Mouse (Mus musculus): ENCODE measurements around the gene Nfkb1. TPM values are rescaled to one million over a fixed set of nuclear protein-coding genes. Genes with fewer than 3 reads are reported as not detected.

Nfkb1 gene
- polyA plus RNA-seq, 1 experiment = 0.07 TPM

- H3K36me3 ChIP-seq (ENCODE audit: control insufficient read depth) = no peaks in the 10 kb centered on the region
Measured at GRCm38 (mm10) chr3:135644971-135645370, 46.4 kb downstream of the Nfkb1 start.

GRCm38 (mm10) chr3:135641623-135641915 is 49.8 kb downstream of the Nfkb1 start:
- H3K27me3 ChIP-seq (ENCODE audit: control insufficient read depth) = no peaks in the 10 kb centered on the region
- TF ChIP-seq TAL1 (IDR thresholded peaks at IDR 0.05; ENCODE audit: low read length) (no peak), GATA1 (IDR thresholded peaks at IDR 0.05; ENCODE audit: low read length) (no peak)
- peaks cover 27% of the 10 kb centered on the region for H3K4me1 ChIP-seq (ENCODE audit: control insufficient read depth)
- H3K4me3 ChIP-seq (replicated peaks) = no peak overlapping the region
- H3K9me3 ChIP-seq (ENCODE audit: control insufficient read depth, low read length) = no peaks in the 10 kb centered on the region
- no peaks in the 10 kb centered on the region for H3K36me3 ChIP-seq (ENCODE audit: control insufficient read depth)

More at GRCm38 (mm10) chr3:135644971-135645370, 46.4 kb downstream of the Nfkb1 start:
- TF ChIP-seq TAL1 (IDR thresholded peaks at IDR 0.05; ENCODE audit: low read length) (no peak), GATA1 (IDR thresholded peaks at IDR 0.05; ENCODE audit: low read length) (no peak)
- Histone ChIP-seq H3K27me3 (ENCODE audit: control insufficient read depth) (no peaks in the 10 kb centered on the region), H3K4me3 (replicated peaks) (no peak overlapping the region), H3K9me3 (ENCODE audit: control insufficient read depth, low read length) (no peaks in the 10 kb centered on the region), H3K4me1 (ENCODE audit: control insufficient read depth) (peaks cover 13% of the 10 kb centered on the region)

GRCm38 (mm10) chr3:135640856-135641622 is 50.3 kb downstream of the Nfkb1 start:
- TF ChIP-seq GATA1 (IDR thresholded peaks at IDR 0.05; ENCODE audit: low read length) = no peak
- TF ChIP-seq TAL1 (IDR thresholded peaks at IDR 0.05; ENCODE audit: low read length) = no peak
- no peaks in the 10 kb centered on the region for H3K9me3 ChIP-seq (ENCODE audit: control insufficient read depth, low read length)
- peaks cover 33% of the 10 kb centered on the region for H3K4me1 ChIP-seq (ENCODE audit: control insufficient read depth)
- H3K4me3 ChIP-seq (replicated peaks) = no peak overlapping the region
- H3K27me3 ChIP-seq (ENCODE audit: control insufficient read depth) = no peaks in the 10 kb centered on the region
- H3K36me3 ChIP-seq (ENCODE audit: control insufficient read depth) = no peaks in the 10 kb centered on the region

GRCm38 (mm10) chr3:135640203-135640602 is 51.1 kb downstream of the Nfkb1 start:
- H3K27me3 ChIP-seq (ENCODE audit: control insufficient read depth) = no peaks in the 10 kb centered on the region
- no peaks in the 10 kb centered on the region for H3K36me3 ChIP-seq (ENCODE audit: control insufficient read depth)
- H3K4me1 ChIP-seq (ENCODE audit: control insufficient read depth) = peaks cover 38% of the 10 kb centered on the region
- TF ChIP-seq TAL1 (IDR thresholded peaks at IDR 0.05; ENCODE audit: low read length) (no peak), GATA1 (IDR thresholded peaks at IDR 0.05; ENCODE audit: low read length) (no peak)
- H3K9me3 ChIP-seq (ENCODE audit: control insufficient read depth, low read length) = no peaks in the 10 kb centered on the region
- H3K4me3 ChIP-seq (replicated peaks) = no peak overlapping the region

GRCm38 (mm10) chr3:135637592-135637991 is 53.8 kb downstream of the Nfkb1 start:
- Histone ChIP-seq H3K4me1 (ENCODE audit: control insufficient read depth) (peaks cover 39% of the 10 kb centered on the region), H3K9me3 (ENCODE audit: control insufficient read depth, low read length) (no peaks in the 10 kb centered on the region), H3K4me3 (replicated peaks) (no peak overlapping the region), H3K36me3 (ENCODE audit: control insufficient read depth) (no peaks in the 10 kb centered on the region), H3K27me3 (ENCODE audit: control insufficient read depth) (no peaks in the 10 kb centered on the region)
- no peak for TF ChIP-seq TAL1 (IDR thresholded peaks at IDR 0.05; ENCODE audit: low read length)
- no peak for TF ChIP-seq GATA1 (IDR thresholded peaks at IDR 0.05; ENCODE audit: low read length)

GRCm38 (mm10) chr3:135636454-135636853 is 54.9 kb downstream of the Nfkb1 start:
- Histone ChIP-seq H3K9me3 (ENCODE audit: control insufficient read depth, low read length) (no peaks in the 10 kb centered on the region), H3K27me3 (ENCODE audit: control insufficient read depth) (no peaks in the 10 kb centered on the region), H3K4me1 (ENCODE audit: control insufficient read depth) (peaks cover 41% of the 10 kb centered on the region), H3K4me3 (replicated peaks) (no peak overlapping the region), H3K36me3 (ENCODE audit: control insufficient read depth) (no peaks in the 10 kb centered on the region)
- no peak for TF ChIP-seq GATA1 (IDR thresholded peaks at IDR 0.05; ENCODE audit: low read length)
- TF ChIP-seq TAL1 (IDR thresholded peaks at IDR 0.05; ENCODE audit: low read length) = no peak

- Histone ChIP-seq H3K4me3 (replicated peaks) (no peak overlapping the region), H3K4me1 (ENCODE audit: control insufficient read depth) (peaks cover 35% of the 10 kb centered on the region)
Measured at GRCm38 (mm10) chr3:135635646-135636434, 55.5 kb downstream of the Nfkb1 start.

GRCm38 (mm10) chr3:135635030-135635429 is 56.3 kb downstream of the Nfkb1 start:
- no peaks in the 10 kb centered on the region for H3K36me3 ChIP-seq (ENCODE audit: control insufficient read depth)
- peaks cover 34% of the 10 kb centered on the region for H3K4me1 ChIP-seq (ENCODE audit: control insufficient read depth)
- H3K9me3 ChIP-seq (ENCODE audit: control insufficient read depth, low read length) = no peaks in the 10 kb centered on the region
- no peaks in the 10 kb centered on the region for H3K27me3 ChIP-seq (ENCODE audit: control insufficient read depth)
- TF ChIP-seq GATA1 (IDR thresholded peaks at IDR 0.05; ENCODE audit: low read length) (no peak), TAL1 (IDR thresholded peaks at IDR 0.05; ENCODE audit: low read length) (no peak)
- H3K4me3 ChIP-seq (replicated peaks) = no peak overlapping the region

More at GRCm38 (mm10) chr3:135635646-135636434, 55.5 kb downstream of the Nfkb1 start:
- Histone ChIP-seq H3K9me3 (ENCODE audit: control insufficient read depth, low read length) (no peaks in the 10 kb centered on the region), H3K36me3 (ENCODE audit: control insufficient read depth) (no peaks in the 10 kb centered on the region), H3K27me3 (ENCODE audit: control insufficient read depth) (no peaks in the 10 kb centered on the region)
- TF ChIP-seq GATA1 (IDR thresholded peaks at IDR 0.05; ENCODE audit: low read length) (no peak), TAL1 (IDR thresholded peaks at IDR 0.05; ENCODE audit: low read length) (no peak)

GRCm38 (mm10) chr3:135634275-135634674 is 57.1 kb downstream of the Nfkb1 start:
- no peaks in the 10 kb centered on the region for H3K27me3 ChIP-seq (ENCODE audit: control insufficient read depth)
- H3K4me3 ChIP-seq (replicated peaks) = no peak overlapping the region
- H3K9me3 ChIP-seq (ENCODE audit: control insufficient read depth, low read length) = no peaks in the 10 kb centered on the region
- no peaks in the 10 kb centered on the region; the same call in 1 of the 2 replicates for H3K36me3 ChIP-seq (ENCODE audit: control insufficient read depth)
- no peak for TF ChIP-seq TAL1 (IDR thresholded peaks at IDR 0.05; ENCODE audit: low read length)
- TF ChIP-seq GATA1 (IDR thresholded peaks at IDR 0.05; ENCODE audit: low read length) = no peak
- H3K4me1 ChIP-seq (ENCODE audit: control insufficient read depth) = peaks cover 34% of the 10 kb centered on the region
